Mouse (Mus musculus): ENCODE results near the gene Gm9936. TPM values are rescaled to one million over a fixed set of nuclear protein-coding genes. Genes with fewer than 3 reads are reported as not detected.
"Not testable (repeated sequence)": the region's sequence is repeated elsewhere in the genome, so short reads cannot be mapped to it uniquely, and the experiment has no call there.

The Gm9936 gene
- total and polyA plus RNA-seq, 3 experiments: 0.04 to 0.26 TPM; not detected in 1

GRCm38 (mm10) chr5:114883022-114883421 is 24.5 kb upstream of the Gm9936 start:
- no peaks in the 10 kb centered on the region for H3K36me3 ChIP-seq (replicated peaks in 1 of 2; ENCODE audit: control insufficient read depth in 1 of 2, insufficient read depth in 1 of 2, low read length in 1 of 2)
- H3K9me3 ChIP-seq (replicated peaks; ENCODE audit: low read length): peaks cover 6% of the 10 kb centered on the region
- in situ Hi-C loops (cut with MboI; ENCODE audit: low pct_ligation_motif_present, low pct_unique_long_range_greater_than_20kb, low sequenced_read_pairs): no loop called here
- no peak overlapping the region for H3K4me2 ChIP-seq (ENCODE audit: insufficient read depth, low read depth, poor library complexity, severe bottlenecking)
- H3K27me3 ChIP-seq (replicated peaks): no peaks in the 10 kb centered on the region
- no peak overlapping the region for H3K27ac ChIP-seq (ENCODE audit: insufficient read depth, low read depth)
- H3K9ac ChIP-seq (ENCODE audit: insufficient read depth, low read depth): no peak overlapping the region
- dilution Hi-C loops (cut with MboI; ENCODE audit: extremely low pct_ligation_motif_present, extremely low pct_unique_long_range_greater_than_20kb, low sequenced_read_pairs): no loop called here
- H3K4me3 ChIP-seq (replicated peaks in 1 of 3; ENCODE audit: low read depth in 2 of 3, low read length in 2 of 3, poor library complexity in 1 of 3): no peak overlapping the region
- no peak for DNase-seq (ENCODE audit: extremely low read depth)
- no peaks in the 10 kb centered on the region for H3K79me2 ChIP-seq (replicated peaks; ENCODE audit: control insufficient read depth, extremely low read depth, insufficient read depth, poor library complexity, severe bottlenecking)
- TF ChIP-seq E2F4 (IDR thresholded peaks at IDR 0.05; ENCODE audit: insufficient replicate concordance, low read depth, low read length) (no peak), JUND (conservative IDR thresholded peaks at IDR 0.05; ENCODE audit: low read depth, low read length) (no peak), ZMIZ1 (IDR thresholded peaks at IDR 0.05; ENCODE audit: low read depth, low read length) (no peak)
- no peaks in the 10 kb centered on the region for H3K4me1 ChIP-seq (ENCODE audit: control insufficient read depth in 1 of 2, insufficient read depth in 2 of 2)

DNA sequence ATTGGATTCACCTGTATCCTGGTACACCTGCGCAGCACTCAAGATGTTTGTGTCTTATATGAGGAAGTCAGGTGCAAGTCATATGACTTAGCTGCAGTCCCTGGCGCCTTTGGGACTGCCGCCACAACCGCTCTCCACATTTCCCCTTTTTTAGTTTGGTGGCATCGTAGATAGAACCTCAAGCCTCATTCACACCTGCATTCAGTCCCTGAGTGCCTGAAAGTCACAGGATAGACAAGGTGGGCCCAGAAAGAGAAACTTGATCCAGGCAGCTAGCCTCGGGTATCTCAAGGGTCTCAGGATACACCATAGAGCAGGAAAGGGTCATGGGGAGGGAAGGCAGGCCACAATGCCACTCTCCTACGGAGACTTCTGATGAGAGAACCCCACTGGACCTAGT is 23.8 kb upstream of the Gm9936 start:
- DNase-seq (ENCODE audit: extremely low read depth); H3K4me3 ChIP-seq (replicated peaks in 1 of 3; ENCODE audit: low read depth in 2 of 3, low read length in 2 of 3, poor library complexity in 1 of 3); H3K4me1 ChIP-seq (ENCODE audit: control insufficient read depth in 1 of 2, insufficient read depth in 2 of 2); H3K9ac ChIP-seq (ENCODE audit: insufficient read depth, low read depth); H3K36me3 ChIP-seq (replicated peaks in 1 of 2; ENCODE audit: control insufficient read depth in 1 of 2, insufficient read depth in 1 of 2, low read length in 1 of 2); H3K27ac ChIP-seq (ENCODE audit: insufficient read depth, low read depth); dilution Hi-C loops (cut with MboI; ENCODE audit: extremely low pct_ligation_motif_present, extremely low pct_unique_long_range_greater_than_20kb, low sequenced_read_pairs); H3K79me2 ChIP-seq (replicated peaks; ENCODE audit: control insufficient read depth, extremely low read depth, insufficient read depth, poor library complexity, severe bottlenecking); H3K27me3 ChIP-seq (replicated peaks); H3K4me2 ChIP-seq (ENCODE audit: insufficient read depth, low read depth, poor library complexity, severe bottlenecking); in situ Hi-C loops (cut with MboI; ENCODE audit: low pct_ligation_motif_present, low pct_unique_long_range_greater_than_20kb, low sequenced_read_pairs); H3K9me3 ChIP-seq (replicated peaks; ENCODE audit: low read length): not testable (repeated sequence)

DNA sequence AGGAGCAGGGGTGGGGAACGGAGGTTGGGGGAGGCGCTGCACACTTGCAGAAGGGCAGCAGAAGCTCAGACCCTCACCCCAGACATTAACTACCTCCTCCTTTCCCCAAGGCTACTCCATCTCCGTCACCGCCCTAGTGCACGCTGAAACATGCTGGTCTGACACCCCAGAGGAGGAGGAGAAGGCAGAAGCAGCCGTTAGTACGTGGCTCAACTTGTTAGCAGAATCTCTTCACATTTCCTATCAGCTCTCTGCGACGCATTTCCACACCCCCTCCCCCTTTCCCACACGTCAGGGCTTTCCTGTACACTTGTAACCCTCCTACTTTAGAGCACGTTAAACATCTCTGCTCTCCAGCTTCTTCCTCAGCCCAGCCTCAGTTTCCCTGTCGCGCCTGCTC is 20.9 kb upstream of the Gm9936 start:
- DNase-seq (ENCODE audit: extremely low read depth): no peak
- Histone ChIP-seq H3K9ac (ENCODE audit: insufficient read depth, low read depth) (no peak overlapping the region), H3K27me3 (replicated peaks) (no peaks in the 10 kb centered on the region), H3K27ac (ENCODE audit: insufficient read depth, low read depth) (no peak overlapping the region), H3K9me3 (replicated peaks; ENCODE audit: low read length) (peaks cover 3% of the 10 kb centered on the region), H3K4me3 (replicated peaks in 1 of 3; ENCODE audit: low read depth in 2 of 3, low read length in 2 of 3, poor library complexity in 1 of 3) (no peak overlapping the region), H3K4me2 (ENCODE audit: insufficient read depth, low read depth, poor library complexity, severe bottlenecking) (no peak overlapping the region), H3K36me3 (replicated peaks in 1 of 2; ENCODE audit: control insufficient read depth in 1 of 2, insufficient read depth in 1 of 2, low read length in 1 of 2) (no peaks in the 10 kb centered on the region), H3K79me2 (replicated peaks; ENCODE audit: control insufficient read depth, extremely low read depth, insufficient read depth, poor library complexity, severe bottlenecking) (no peaks in the 10 kb centered on the region), H3K4me1 (ENCODE audit: control insufficient read depth in 1 of 2, insufficient read depth in 2 of 2) (peaks cover 0 to 6% of the 10 kb centered on the region in 2 experiments; a peak in 1 of 4 replicates)
- TF ChIP-seq USF2 (conservative IDR thresholded peaks at IDR 0.05; ENCODE audit: low read depth, low read length): no peak
- no peak for TF ChIP-seq BHLHE40 (IDR thresholded peaks at IDR 0.05; ENCODE audit: low read depth, low read length)
- no peak for TF ChIP-seq USF1 (IDR thresholded peaks at IDR 0.05; ENCODE audit: low read depth, low read length)
- TF ChIP-seq ZC3H11A (IDR thresholded peaks at IDR 0.05; ENCODE audit: low read depth, low read length): no peak
- TF ChIP-seq EP300 (IDR thresholded peaks at IDR 0.05; ENCODE audit: low read length): no peak
- TF ChIP-seq MAZ (IDR thresholded peaks at IDR 0.05; ENCODE audit: low read depth, low read length): no peak
- TF ChIP-seq PAX5 (IDR thresholded peaks at IDR 0.05; ENCODE audit: low read length): no peak
- TF ChIP-seq NELFE (IDR thresholded peaks at IDR 0.05; ENCODE audit: low read depth, low read length): no peak
- no peak for TF ChIP-seq IRF4 (IDR thresholded peaks at IDR 0.05; ENCODE audit: low read depth, low read length)
- TF ChIP-seq CHD1 (IDR thresholded peaks at IDR 0.05; ENCODE audit: low read depth, low read length): no peak
- no peak for TF ChIP-seq JUN (IDR thresholded peaks at IDR 0.05; ENCODE audit: insufficient read depth, low read depth, low read length)
- TF ChIP-seq JUND (conservative IDR thresholded peaks at IDR 0.05; ENCODE audit: low read depth, low read length): no peak
- in situ Hi-C loops (cut with MboI; ENCODE audit: low pct_ligation_motif_present, low pct_unique_long_range_greater_than_20kb, low sequenced_read_pairs): no loop called here
- dilution Hi-C loops (cut with MboI; ENCODE audit: extremely low pct_ligation_motif_present, extremely low pct_unique_long_range_greater_than_20kb, low sequenced_read_pairs): no loop called here
